Mouse (Mus musculus) embryonic facial prominence, embryonic 11.5 days (tissue): Measurements from ENCODE around the gene Mycbp. TPM values are rescaled to one million over a fixed set of nuclear protein-coding genes. Genes with fewer than 3 reads are reported as not detected.
A peak's percentile ranks its signal among the peaks of the same experiment; 100 is the strongest.
"Not testable (repeated sequence)": the region's sequence is repeated elsewhere in the genome, so short reads cannot be mapped to it uniquely, and the experiment has no call there.

Experiments
- ATAC-seq: fragments of 200-750 bp; cut with Nextera tagmentation; replicated peaks from 2 replicates; pipeline ENCODE4 v1.8.0; 2017; ENCODE audit warnings: low read depth; ENCODE audit not compliant: insufficient number of reproducible peaks, low FRiP score, low TSS enrichment
- DNase-seq: peaks from one replicate; pipeline ENCODE4 v3.0.0-alpha.2; 2015; ENCODE audit warnings: low spot score
- H3K27ac ChIP-seq: fragments of 300-500 bp; sonication (generic); replicated peaks from 2 replicates; pipeline ENCODE4 v1.5.1; 2014; ENCODE audit warnings: mild to moderate bottlenecking, low read depth, low read length, control low read depth
- H3K27me3 ChIP-seq: fragments of 300-500 bp; sonication (generic); 2 replicates; pipeline ENCODE4 v1.6.1; 2014; ENCODE audit warnings: mild to moderate bottlenecking, low read length, moderate library complexity, mixed read lengths; ENCODE audit not compliant: control insufficient read depth, insufficient read depth
- H3K36me3 ChIP-seq: fragments of 300-500 bp; sonication (generic); replicated peaks from 2 replicates; pipeline ENCODE4 v1.6.1; 2014; ENCODE audit warnings: low read depth, mild to moderate bottlenecking, low read length, moderate library complexity, mixed read lengths; ENCODE audit not compliant: control insufficient read depth, insufficient read depth
- H3K4me1 ChIP-seq: fragments of 300-500 bp; sonication (generic); 2 replicates; pipeline ENCODE4 v1.6.1; 2014; ENCODE audit warnings: low read length, mixed read lengths; ENCODE audit not compliant: control insufficient read depth, insufficient read depth
- H3K4me2 ChIP-seq: fragments of 300-500 bp; sonication (generic); 2 replicates; pipeline ENCODE4 v1.6.1; 2014; ENCODE audit warnings: low read depth, mild to moderate bottlenecking, control low read depth, low read length, moderate library complexity
- H3K4me3 ChIP-seq: fragments of 300-500 bp; sonication (generic); 2 replicates; pipeline ENCODE4 v1.5.1; 2014; ENCODE audit warnings: low read depth, low read length, control low read depth
- H3K9ac ChIP-seq: fragments of 300-500 bp; sonication (generic); replicated peaks from 2 replicates; pipeline ENCODE4 v1.6.1; 2014; ENCODE audit warnings: mild to moderate bottlenecking, control low read depth, low read length
- H3K9me3 ChIP-seq: fragments of 300-500 bp; sonication (generic); replicated peaks from 2 replicates; pipeline ENCODE4 v1.6.1; 2016; ENCODE audit warnings: mild to moderate bottlenecking, low read length, inconsistent platforms, mixed read lengths; ENCODE audit not compliant: control insufficient read depth
- WGBS: fragments of 180-500 bp; shearing (Covaris S2); extraction: QIAGEN DNeasy Blood & Tissue Kit; methylation state at CpG from one replicate; pipeline ENCODE4 v1.1.7; 2014; 5-methylcytosine and 5-hydroxymethylcytosine counted together
- polyA plus RNA-seq: library from polyadenylated mRNA; unstranded; fragments of >200 nt; fragmentation: Nextera tagmentation; extraction: Ambion mirVana; gene quantifications from 2 replicates; pipeline ENCODE4 v1.2.1, GENCODE M21; 2014

The Mycbp gene
- polyA plus RNA-seq, 1 experiment from 2014 or later: 74.0 TPM

DNA sequence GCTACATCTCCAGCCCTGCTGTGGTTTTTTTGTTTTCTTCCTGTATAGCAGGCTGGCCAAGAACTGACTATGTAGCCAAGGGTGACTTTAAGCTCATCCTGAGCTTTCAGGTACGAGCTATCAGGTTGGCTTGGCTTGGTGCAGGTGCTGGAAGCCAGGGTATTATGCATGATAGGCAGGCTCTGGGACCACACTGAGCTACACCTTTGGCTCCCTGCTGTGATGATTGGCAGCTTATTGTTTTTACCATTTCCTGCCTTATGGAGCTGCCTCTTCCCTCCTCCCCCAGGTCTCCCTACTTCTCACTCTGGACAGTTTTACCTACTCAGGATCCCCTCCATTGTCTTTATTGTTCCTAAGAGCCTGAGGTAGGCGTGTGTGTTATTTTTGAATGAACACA lies 14.2 kb downstream of the Mycbp start:
- DNase-seq: no peak
- no peaks in the 10 kb centered on the region for H3K27me3 ChIP-seq
- peak overlapping the region; percentile 96; the same call in 1 of the 2 replicates for H3K4me3 ChIP-seq
- H3K27ac ChIP-seq: no peak overlapping the region
- H3K4me1 ChIP-seq: no peaks in the 10 kb centered on the region
- no peak overlapping the region for H3K4me2 ChIP-seq
- no peak for ATAC-seq
- 63% methylated on average over 2 of the region's 2 CpGs for WGBS
- H3K9me3 ChIP-seq: no peaks in the 10 kb centered on the region
- peak overlapping the region; percentile 28; the same call in 1 of the 2 replicates for H3K9ac ChIP-seq
- no peaks in the 10 kb centered on the region; the same call in 1 of the 2 replicates for H3K36me3 ChIP-seq

GRCm38 (mm10) chr4:123921055-123921565 lies 16.5 kb downstream of the Mycbp start:
- Histone ChIP-seq H3K27ac (no peak overlapping the region), H3K9me3 (no peaks in the 10 kb centered on the region), H3K4me3 (no peak overlapping the region), H3K4me2 (no peak overlapping the region), H3K27me3 (no peaks in the 10 kb centered on the region), H3K9ac (no peak overlapping the region), H3K36me3 (peaks cover 6% of the 10 kb centered on the region), H3K4me1 (no peaks in the 10 kb centered on the region)
- ATAC-seq (no peak), DNase-seq (no peak)
- 91% methylated on average over 4 of the region's 4 CpGs for WGBS

DNA sequence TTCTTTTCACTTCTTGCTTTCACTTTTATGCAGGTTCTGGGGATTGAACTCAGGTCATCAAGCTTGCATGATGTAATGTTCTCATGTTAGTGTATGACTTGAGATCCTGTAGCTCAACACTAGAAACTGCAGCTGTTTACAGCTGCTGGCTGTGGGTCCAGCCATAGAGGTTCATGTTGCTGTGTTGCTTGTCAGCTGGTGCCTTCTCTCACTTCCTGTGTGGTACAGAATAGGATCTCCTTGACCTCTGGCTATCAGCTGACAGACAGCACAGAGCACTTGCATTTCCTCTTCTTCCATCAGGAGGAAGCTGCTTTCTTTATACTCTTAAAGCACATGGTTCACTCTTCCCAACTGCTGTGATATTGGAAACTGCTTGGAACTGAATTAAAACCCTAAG lies 23.3 kb downstream of the Mycbp start:
- no peak overlapping the region for H3K27ac ChIP-seq
- no peaks in the 10 kb centered on the region for H3K27me3 ChIP-seq
- H3K4me3 ChIP-seq: no peak overlapping the region
- no peak overlapping the region for H3K9ac ChIP-seq
- no peaks in the 10 kb centered on the region for H3K4me1 ChIP-seq
- no peaks in the 10 kb centered on the region for H3K9me3 ChIP-seq
- no peak for DNase-seq
- H3K36me3 ChIP-seq: peaks cover 13% of the 10 kb centered on the region
- no peak overlapping the region for H3K4me2 ChIP-seq
- no peak for ATAC-seq

GRCm38 (mm10) chr4:123929994-123930393 lies 25.4 kb downstream of the Mycbp start:
- Histone ChIP-seq H3K4me1 (no peaks in the 10 kb centered on the region), H3K36me3 (peaks cover 8% of the 10 kb centered on the region), H3K27ac (no peak overlapping the region), H3K4me3 (no peak overlapping the region), H3K4me2 (no peak overlapping the region), H3K27me3 (no peaks in the 10 kb centered on the region), H3K9me3 (no peaks in the 10 kb centered on the region), H3K9ac (no peak overlapping the region)
- DNase-seq: no peak
- ATAC-seq: no peak
- WGBS: 90% methylated on average over 4 of the region's 4 CpGs

GRCm38 (mm10) chr4:123934306-123934705 lies 29.7 kb downstream of the Mycbp start:
- Histone ChIP-seq H3K4me3 (no peak overlapping the region), H3K36me3 (peaks cover 5% of the 10 kb centered on the region), H3K4me1 (no peaks in the 10 kb centered on the region), H3K9ac (no peak overlapping the region), H3K9me3 (no peaks in the 10 kb centered on the region), H3K27me3 (no peaks in the 10 kb centered on the region), H3K27ac (no peak overlapping the region), H3K4me2 (no peak overlapping the region)
- 93% methylated on average over 4 of the region's 4 CpGs for WGBS
- no peak for ATAC-seq
- no peak for DNase-seq

- Histone ChIP-seq H3K4me2 (no peak overlapping the region), H3K4me1 (no peaks in the 10 kb centered on the region), H3K4me3 (no peak overlapping the region), H3K36me3 (no peaks in the 10 kb centered on the region; the same call in none of the 2 replicates), H3K9ac (no peak overlapping the region), H3K9me3 (no peaks in the 10 kb centered on the region), H3K27me3 (no peaks in the 10 kb centered on the region), H3K27ac (no peak overlapping the region)
- ATAC-seq (no peak), DNase-seq (no peak)
- WGBS: 90% methylated on average over 7 of the region's 7 CpGs
Observed at GRCm38 (mm10) chr4:123936059-123936458, 31.4 kb downstream of the Mycbp start.

GRCm38 (mm10) chr4:123939838-123940237 lies 35.2 kb downstream of the Mycbp start:
- H3K9me3 ChIP-seq: no peaks in the 10 kb centered on the region
- no peak for ATAC-seq
- 8% methylated on average over 4 of the region's 4 CpGs for WGBS
- no peak overlapping the region for H3K4me3 ChIP-seq
- H3K36me3 ChIP-seq: no peaks in the 10 kb centered on the region
- no peak overlapping the region for H3K9ac ChIP-seq
- DNase-seq: peak; percentile 92
- H3K4me2 ChIP-seq: no peak overlapping the region
- H3K27me3 ChIP-seq: no peaks in the 10 kb centered on the region
- H3K4me1 ChIP-seq: no peaks in the 10 kb centered on the region
- H3K27ac ChIP-seq: no peak overlapping the region

- ATAC-seq: not testable (repeated sequence)
- 85% methylated on average over 7 of the region's 7 CpGs for WGBS
Observed at GRCm38 (mm10) chr4:123940878-123941277, 36.2 kb downstream of the Mycbp start.

More at GRCm38 (mm10) chr4:123940878-123941277, 36.2 kb downstream of the Mycbp start:
- not testable (repeated sequence) for H3K36me3 ChIP-seq, H3K27ac ChIP-seq, H3K4me2 ChIP-seq, H3K27me3 ChIP-seq, DNase-seq, H3K4me1 ChIP-seq, H3K4me3 ChIP-seq, H3K9me3 ChIP-seq, H3K9ac ChIP-seq
